Mouse (Mus musculus) megakaryocyte, adult 5-6 weeks (primary cell): Measurements from ENCODE around the gene Grb2. TPM values are rescaled to one million over a fixed set of nuclear protein-coding genes. Genes with fewer than 3 reads are reported as not detected.
"Not testable (repeated sequence)": the region's sequence is repeated elsewhere in the genome, so short reads cannot be mapped to it uniquely, and the experiment has no call there.

Source experiments
- ATAC-seq: 2 replicates; pipeline ENCODE4 v1.8.0; 2016; ENCODE audit warnings: mild to moderate bottlenecking, inconsistent platforms; ENCODE audit not compliant: poor library complexity, severe bottlenecking
- total RNA-seq, 2 experiments: library from RNA; stranded (forward) in 1 of 2; stranded (reverse) in 1 of 2; fragments of 153-499, 151-499 nt in 1 of 2; fragments of 221-1000, 200-1000 nt in 1 of 2; gene quantifications; 2 replicates each; pipeline versions ENCODE4 v1.2.3 to v1.2.4; 2015 to 2017

Gene Grb2
- total RNA-seq, 2 experiments from 2014 or later: 68.7 to 109 TPM

- ATAC-seq: no peak
Observed at GRCm38 (mm10) chr11:115651680-115652079, 56.7 kb downstream of the Grb2 start.

- ATAC-seq: no peak
Observed at GRCm38 (mm10) chr11:115649706-115650105, 58.7 kb downstream of the Grb2 start.

- ATAC-seq: peak; percentile 61
Observed at GRCm38 (mm10) chr11:115647459-115647858, 60.9 kb downstream of the Grb2 start.

- no peak for ATAC-seq
Observed at GRCm38 (mm10) chr11:115646439-115646838, 62.0 kb downstream of the Grb2 start.

- not testable (repeated sequence) for ATAC-seq
Observed at GRCm38 (mm10) chr11:115645498-115645897, 62.9 kb downstream of the Grb2 start.

- ATAC-seq: no peak
Observed at GRCm38 (mm10) chr11:115644308-115644707, 64.1 kb downstream of the Grb2 start.

GRCm38 (mm10) chr11:115643265-115643664, 65.1 kb downstream of the Grb2 start:
- ATAC-seq: 0 out of 2 replicates have a peak, but pooled peaks have one; percentile 32

GRCm38 (mm10) chr11:115642705-115643104, 65.7 kb downstream of the Grb2 start:
- no peak for ATAC-seq

- ATAC-seq: no peak
Observed at GRCm38 (mm10) chr11:115641664-115642036, 66.7 kb downstream of the Grb2 start.

- peak; percentile 48 for ATAC-seq
Observed at GRCm38 (mm10) chr11:115640978-115641663, 67.3 kb downstream of the Grb2 start.

- ATAC-seq: no peak
Observed at GRCm38 (mm10) chr11:115640311-115640828, 68.0 kb downstream of the Grb2 start.

- ATAC-seq: no peak
Observed at GRCm38 (mm10) chr11:115639540-115639939, 68.9 kb downstream of the Grb2 start.

GRCm38 (mm10) chr11:115638498-115639409, 69.6 kb downstream of the Grb2 start:
- ATAC-seq: peak; percentile 53

- no peak for ATAC-seq
Observed at GRCm38 (mm10) chr11:115636960-115637359, 71.4 kb downstream of the Grb2 start.

GRCm38 (mm10) chr11:115635484-115635883, 72.9 kb downstream of the Grb2 start:
- ATAC-seq: no peak

GRCm38 (mm10) chr11:115635041-115635440, 73.4 kb downstream of the Grb2 start:
- ATAC-seq: no peak

- ATAC-seq: no peak
Observed at GRCm38 (mm10) chr11:115634109-115634508, 74.3 kb downstream of the Grb2 start.

- no peak for ATAC-seq
Observed at GRCm38 (mm10) chr11:115632862-115633261, 75.5 kb downstream of the Grb2 start.

- no peak for ATAC-seq
Observed at GRCm38 (mm10) chr11:115632247-115632646, 76.2 kb downstream of the Grb2 start.

- no peak for ATAC-seq
Observed at GRCm38 (mm10) chr11:115631505-115631890, 76.9 kb downstream of the Grb2 start.
